In the genomic region with DNA sequence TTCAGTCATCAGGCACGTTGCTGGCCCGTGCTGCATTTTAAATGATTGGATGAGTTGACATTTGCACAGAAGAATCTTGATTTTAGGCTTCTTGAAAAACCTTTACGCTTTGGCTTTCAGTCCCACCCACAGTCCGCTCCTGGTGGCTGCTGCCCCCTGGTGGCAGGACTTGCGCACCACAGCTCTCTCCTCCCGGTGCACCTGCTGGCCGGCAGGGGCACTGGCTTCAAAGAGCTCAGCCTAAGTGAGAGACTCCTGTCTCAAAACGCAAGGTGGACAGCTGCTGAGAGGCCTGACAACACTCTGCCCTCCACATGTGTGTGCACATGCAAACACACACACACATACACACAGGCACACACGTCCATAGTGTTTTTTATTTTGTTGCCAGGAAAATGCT, we compare ENCODE assay signal across 8 mouse cellular contexts. TPM values are rescaled to one million over a fixed set of nuclear protein-coding genes. Genes with fewer than 3 reads are reported as not detected.
DNase-seq lines count a peak whose midpoint lies in the region; ATAC-seq and TF ChIP-seq lines count a peak whose summit lies in the region.

No protein-coding gene starts in this region.

- no peak overlapping the region for H3K27ac ChIP-seq in cerebellum, adult 2 months (ENCODE audit: insufficient read depth, low read length)
- no peak overlapping the region for H3K27ac ChIP-seq in hindbrain, embryonic 11.5 days (ENCODE audit: low read depth, low read length)
- H3K27ac ChIP-seq in lung, postnatal 0 days (ENCODE audit: low read length), result no peak overlapping the region

- peaks cover 10% of the 10 kb centered on the region; the same call in 1 of the 2 replicates for H3K36me3 ChIP-seq in hindbrain, embryonic 11.5 days (ENCODE audit: control insufficient read depth, insufficient read depth, low read length)
- H3K36me3 ChIP-seq in lung, postnatal 0 days (ENCODE audit: insufficient read depth, low read length), result no peaks in the 10 kb centered on the region

- no peak overlapping the region for H3K4me3 ChIP-seq in cerebellum, adult 2 months (replicated peaks; ENCODE audit: insufficient read depth, low read depth, low read length)
- H3K4me3 ChIP-seq in hindbrain, embryonic 11.5 days (ENCODE audit: low read depth, low read length), result no peak overlapping the region
- no peak overlapping the region for H3K4me3 ChIP-seq in lung, postnatal 0 days (ENCODE audit: low read depth, low read length)

- no peaks in the 10 kb centered on the region for H3K27me3 ChIP-seq in cerebellum, adult 2 months (ENCODE audit: control insufficient read depth, insufficient read depth, low read length)
- no peaks in the 10 kb centered on the region for H3K27me3 ChIP-seq in hindbrain, embryonic 11.5 days (ENCODE audit: control insufficient read depth, insufficient read depth, low read length)
- no peaks in the 10 kb centered on the region for H3K27me3 ChIP-seq in lung, postnatal 0 days (replicated peaks; ENCODE audit: insufficient read depth, low read length)

- ATAC-seq in frontal cortex, adult (ENCODE audit: low TSS enrichment), result peak; percentile 55
- peak; percentile 54 for ATAC-seq in hindbrain, embryonic 11.5 days (ENCODE audit: low FRiP score)
- peak; percentile 63 for ATAC-seq in lung, postnatal 0 days

- TF ChIP-seq EP300 in lung, postnatal 0 days (IDR thresholded peaks at IDR 0.05), result no peak

- TF ChIP-seq POLR2A in cerebellum, adult 2 months (IDR thresholded peaks at IDR 0.05; ENCODE audit: borderline replicate concordance, insufficient read depth, low read length), result no peak

- DNase-seq in MEL-GATA-1-ER (ENCODE audit: extremely low read depth, low read depth), result peak; percentile 56
- DNase-seq in cerebellum, adult 2 months, result peak; percentile 92 to 99
- DNase-seq in hindbrain, embryonic 11.5 days (ENCODE audit: low spot score), result peak; percentile 94
- DNase-seq in layer of hippocampus, postnatal 10 days (ENCODE audit: low spot score in 2 of 2), result peak; percentile 97 to 98
- peak; percentile 88 for DNase-seq in lung, postnatal 0 days (ENCODE audit: low spot score)
- DNase-seq in ovary, postnatal 14 days (ENCODE audit: low spot score), result peak; percentile 98
- peak; percentile 84 to 98 for DNase-seq in thymus, postnatal 10 days (ENCODE audit: low spot score in 2 of 2)

- 2% methylated on average over 9 of the region's 9 CpGs for WGBS in cerebellum, adult 2 months
- 9% methylated on average over 9 of the region's 9 CpGs for WGBS in hindbrain, embryonic 11.5 days
- WGBS in lung, postnatal 0 days, result 5% methylated on average over 9 of the region's 9 CpGs

- H3K4me1 ChIP-seq in cerebellum, adult 2 months (ENCODE audit: control insufficient read depth, insufficient read depth, low read length), result peaks cover 23% of the 10 kb centered on the region
- H3K4me1 ChIP-seq in hindbrain, embryonic 11.5 days (replicated peaks; ENCODE audit: control insufficient read depth, insufficient read depth, low read length), result no peaks in the 10 kb centered on the region
- no peaks in the 10 kb centered on the region for H3K4me1 ChIP-seq in lung, postnatal 0 days (ENCODE audit: insufficient read depth, low read depth, low read length)

- H3K9ac ChIP-seq in hindbrain, embryonic 11.5 days (ENCODE audit: low read depth, low read length), result no peak overlapping the region
- no peak overlapping the region for H3K9ac ChIP-seq in lung, postnatal 0 days (replicated peaks; ENCODE audit: low read depth)

- no peaks in the 10 kb centered on the region for H3K9me3 ChIP-seq in hindbrain, embryonic 11.5 days (ENCODE audit: control insufficient read depth, low read length)
- no peaks in the 10 kb centered on the region for H3K9me3 ChIP-seq in lung, postnatal 0 days (ENCODE audit: low read length)

- TF ChIP-seq CTCF in cerebellum, adult 2 months (IDR thresholded peaks at IDR 0.05; ENCODE audit: borderline replicate concordance, insufficient read depth, low read depth, low read length), result peak; percentile 100
- peak; percentile 100 for TF ChIP-seq CTCF in lung, postnatal 0 days (IDR thresholded peaks at IDR 0.05)

- H3K4me2 ChIP-seq in hindbrain, embryonic 11.5 days (replicated peaks; ENCODE audit: low read depth, low read length), result no peak overlapping the region
- H3K4me2 ChIP-seq in lung, postnatal 0 days (replicated peaks; ENCODE audit: low read depth, low read length), result no peak overlapping the region

RNA-seq across cellular contexts. Expression of a gene that starts 9.9 kb away (rescaled TPM):
- polyA plus RNA-seq in cerebellum, adult 2 months (2012; rRNA removed), result 361 and 454 TPM in 2 replicates
- 4,486 and 4,492 TPM in 2 replicates for polyA plus RNA-seq in hindbrain, embryonic 11.5 days (2014; fragmentation: Nextera tagmentation; extraction: Ambion mirVana)
- total RNA-seq in layer of hippocampus, postnatal 10 days (2021), result 1,000 to 10,000 TPM; 1,050 to 1,137 TPM
- 260 and 357 TPM in 2 replicates for polyA plus RNA-seq in lung, postnatal 0 days (2015; fragmentation: Nextera tagmentation; extraction: Ambion mirVana)

RNA-seq across cellular contexts. Expression of a gene that starts 18.5 kb away (rescaled TPM):
- polyA plus RNA-seq in cerebellum, adult 2 months (2012; rRNA removed), result 86.0 and 99.2 TPM in 2 replicates
- polyA plus RNA-seq in hindbrain, embryonic 11.5 days (2014; fragmentation: Nextera tagmentation; extraction: Ambion mirVana), result 1.7 and 2.5 TPM in 2 replicates
- 10 to 100 TPM; 50.0 to 51.9 TPM for total RNA-seq in layer of hippocampus, postnatal 10 days (2021)
- polyA plus RNA-seq in lung, postnatal 0 days (2015; fragmentation: Nextera tagmentation; extraction: Ambion mirVana), result 27.5 and 33.0 TPM in 2 replicates

RNA-seq across cellular contexts. Expression of a gene that starts 32.8 kb away (rescaled TPM):
- 0.24 and 0.65 TPM in 2 replicates for polyA plus RNA-seq in cerebellum, adult 2 months (2012; rRNA removed)
- polyA plus RNA-seq in hindbrain, embryonic 11.5 days (2014; fragmentation: Nextera tagmentation; extraction: Ambion mirVana), result 4.4 and 6.1 TPM in 2 replicates
- under 1 TPM; 0.48 to 0.78 TPM for total RNA-seq in layer of hippocampus, postnatal 10 days (2021)
- 0.84 and 1.6 TPM in 2 replicates for polyA plus RNA-seq in lung, postnatal 0 days (2015; fragmentation: Nextera tagmentation; extraction: Ambion mirVana)

RNA-seq across cellular contexts. Expression of a gene that starts 57.2 kb away (rescaled TPM):
- 146 and 148 TPM in 2 replicates for polyA plus RNA-seq in cerebellum, adult 2 months (2012; rRNA removed)
- polyA plus RNA-seq in hindbrain, embryonic 11.5 days (2014; fragmentation: Nextera tagmentation; extraction: Ambion mirVana), result 136 and 138 TPM in 2 replicates
- 10 to 100 TPM; 82.0 to 86.7 TPM for total RNA-seq in layer of hippocampus, postnatal 10 days (2021)
- polyA plus RNA-seq in lung, postnatal 0 days (2015; fragmentation: Nextera tagmentation; extraction: Ambion mirVana), result 169 and 188 TPM in 2 replicates
